Mouse (Mus musculus) stomach, embryonic 15.5 days (tissue): ENCODE data around the gene Gdpd4. TPM values are rescaled to one million over a fixed set of nuclear protein-coding genes. Genes with fewer than 3 reads are reported as not detected.

Source experiments
- ATAC-seq: fragments of 200-750 bp; cut with Nextera tagmentation; 2 replicates; pipeline ENCODE4 v1.8.0; 2017; ENCODE audit warnings: low read depth, moderate number of reproducible peaks, moderate TSS enrichment; ENCODE audit not compliant: insufficient read depth, low FRiP score
- H3K27ac ChIP-seq: fragments of 300-500 bp; sonication (generic); 2 replicates; pipeline ENCODE4 v1.5.1; 2015; ENCODE audit warnings: mild to moderate bottlenecking, inconsistent platforms
- H3K27me3 ChIP-seq: fragments of 300-500 bp; sonication (generic); replicated peaks from 2 replicates; pipeline ENCODE4 v1.6.1; 2015; ENCODE audit warnings: inconsistent platforms
- H3K36me3 ChIP-seq: fragments of 300-500 bp; sonication (generic); 2 replicates; pipeline ENCODE4 v1.6.1; 2015; ENCODE audit warnings: inconsistent platforms
- H3K4me1 ChIP-seq: fragments of 300-500 bp; sonication (generic); 2 replicates; pipeline ENCODE4 v1.6.1; 2015; ENCODE audit warnings: inconsistent platforms
- H3K4me2 ChIP-seq: fragments of 300-500 bp; sonication (generic); 2 replicates; pipeline ENCODE4 v1.6.1; 2015; ENCODE audit warnings: mild to moderate bottlenecking, inconsistent platforms
- H3K4me3 ChIP-seq: fragments of 300-500 bp; sonication (generic); replicated peaks from 2 replicates; pipeline ENCODE4 v1.5.1; 2015; ENCODE audit warnings: inconsistent platforms
- H3K9ac ChIP-seq: fragments of 300-500 bp; sonication (generic); 2 replicates; pipeline ENCODE4 v1.6.1; 2015; ENCODE audit warnings: inconsistent platforms
- H3K9me3 ChIP-seq: fragments of 300-500 bp; sonication (generic); 2 replicates; pipeline ENCODE4 v1.6.1; 2016; ENCODE audit warnings: inconsistent platforms
- WGBS: fragments of 180-500 bp; shearing (Covaris S2); methylation state at CpG from one replicate; pipeline ENCODE4 v1.1.7; 2015; 5-methylcytosine and 5-hydroxymethylcytosine counted together
- polyA plus RNA-seq: library from polyadenylated mRNA; unstranded; fragments of >200 nt; fragmentation: Nextera tagmentation; extraction: Ambion mirVana; gene quantifications from 2 replicates; pipeline ENCODE4 v1.2.1, GENCODE M21; 2015

Gene Gdpd4
- polyA plus RNA-seq, 1 experiment from 2014 or later: not detected

- Histone ChIP-seq H3K27me3 (no peaks in the 10 kb centered on the region), H3K4me2 (no peak overlapping the region), H3K36me3 (no peaks in the 10 kb centered on the region), H3K4me1 (no peaks in the 10 kb centered on the region), H3K9ac (no peak overlapping the region), H3K27ac (no peak overlapping the region), H3K9me3 (no peaks in the 10 kb centered on the region), H3K4me3 (no peak overlapping the region)
- peak; percentile 71 for ATAC-seq
- 65% methylated on average over 7 of the region's 7 CpGs for WGBS
Measured at GRCm38 (mm10) chr7:98002617-98003016, 82.9 kb downstream of the Gdpd4 start.

- H3K4me2 ChIP-seq: peak overlapping the region; percentile 11; the same call in 1 of the 2 replicates
- no peak overlapping the region for H3K4me3 ChIP-seq
- ATAC-seq: peak; percentile 31; the same call in 1 of the 2 replicates
- no peaks in the 10 kb centered on the region for H3K4me1 ChIP-seq
- 0 out of 2 replicates have a peak overlapping the region, but pooled peaks have one; percentile 3 for H3K27ac ChIP-seq
- no peaks in the 10 kb centered on the region for H3K27me3 ChIP-seq
- H3K9ac ChIP-seq: no peak overlapping the region
- no peaks in the 10 kb centered on the region for H3K9me3 ChIP-seq
- H3K36me3 ChIP-seq: no peaks in the 10 kb centered on the region
- WGBS: 37% methylated on average over 9 of the region's 9 CpGs
Measured at GRCm38 (mm10) chr7:98048101-98048824, 128.5 kb downstream of the Gdpd4 start.

- H3K4me1 ChIP-seq: no peaks in the 10 kb centered on the region
Measured at GRCm38 (mm10) chr7:98051980-98052379, 132.2 kb downstream of the Gdpd4 start.

GRCm38 (mm10) chr7:98054461-98054860 is 134.7 kb downstream of the Gdpd4 start:
- Histone ChIP-seq H3K36me3 (no peaks in the 10 kb centered on the region), H3K9ac (no peak overlapping the region), H3K4me3 (no peak overlapping the region), H3K4me1 (no peaks in the 10 kb centered on the region), H3K27ac (no peak overlapping the region), H3K4me2 (no peak overlapping the region), H3K27me3 (no peaks in the 10 kb centered on the region), H3K9me3 (no peaks in the 10 kb centered on the region)
- 80% methylated on average over 9 of the region's 9 CpGs for WGBS
- no peak for ATAC-seq

More at GRCm38 (mm10) chr7:98051980-98052379, 132.2 kb downstream of the Gdpd4 start:
- H3K4me3 ChIP-seq: no peak overlapping the region
- no peaks in the 10 kb centered on the region for H3K9me3 ChIP-seq
- no peaks in the 10 kb centered on the region for H3K27me3 ChIP-seq
- H3K4me2 ChIP-seq: no peak overlapping the region
- no peak for ATAC-seq
- no peak overlapping the region for H3K27ac ChIP-seq
- no peak overlapping the region for H3K9ac ChIP-seq
- H3K36me3 ChIP-seq: no peaks in the 10 kb centered on the region
- 18% methylated on average over 8 of the region's 8 CpGs for WGBS

GRCm38 (mm10) chr7:98054942-98055341 is 135.2 kb downstream of the Gdpd4 start:
- H3K27ac ChIP-seq: no peak overlapping the region
- H3K9me3 ChIP-seq: no peaks in the 10 kb centered on the region
- no peaks in the 10 kb centered on the region for H3K4me1 ChIP-seq
- H3K36me3 ChIP-seq: no peaks in the 10 kb centered on the region
- H3K27me3 ChIP-seq: no peaks in the 10 kb centered on the region
- 84% methylated on average over 8 of the region's 8 CpGs for WGBS
- no peak overlapping the region for H3K4me3 ChIP-seq
- H3K4me2 ChIP-seq: no peak overlapping the region
- no peak overlapping the region for H3K9ac ChIP-seq
- no peak for ATAC-seq

- WGBS: 77% methylated on average over 11 of the region's 11 CpGs
- no peak for ATAC-seq
- H3K9ac ChIP-seq: no peak overlapping the region
Measured at GRCm38 (mm10) chr7:98066229-98066628, 146.5 kb downstream of the Gdpd4 start.

GRCm38 (mm10) chr7:98071620-98072019 is 151.9 kb downstream of the Gdpd4 start:
- 29% methylated on average over 5 of the region's 5 CpGs for WGBS
- H3K4me2 ChIP-seq: no peak overlapping the region
- no peaks in the 10 kb centered on the region for H3K36me3 ChIP-seq

More at GRCm38 (mm10) chr7:98066229-98066628, 146.5 kb downstream of the Gdpd4 start:
- Histone ChIP-seq H3K27me3 (no peaks in the 10 kb centered on the region), H3K4me1 (no peaks in the 10 kb centered on the region), H3K9me3 (no peaks in the 10 kb centered on the region), H3K4me2 (no peak overlapping the region), H3K27ac (no peak overlapping the region), H3K4me3 (no peak overlapping the region), H3K36me3 (no peaks in the 10 kb centered on the region)

GRCm38 (mm10) chr7:98077453-98077852 is 157.7 kb downstream of the Gdpd4 start:
- Histone ChIP-seq H3K4me1 (no peaks in the 10 kb centered on the region), H3K9me3 (no peaks in the 10 kb centered on the region), H3K36me3 (peaks cover 2% of the 10 kb centered on the region; the same call in 1 of the 2 replicates), H3K27ac (no peak overlapping the region), H3K27me3 (no peaks in the 10 kb centered on the region), H3K4me2 (no peak overlapping the region), H3K9ac (no peak overlapping the region), H3K4me3 (no peak overlapping the region)
- 88% methylated on average over 11 of the region's 11 CpGs for WGBS
- ATAC-seq: no peak

More at GRCm38 (mm10) chr7:98071620-98072019, 151.9 kb downstream of the Gdpd4 start:
- Histone ChIP-seq H3K4me1 (no peaks in the 10 kb centered on the region), H3K9me3 (no peaks in the 10 kb centered on the region), H3K9ac (no peak overlapping the region), H3K4me3 (no peak overlapping the region), H3K27me3 (no peaks in the 10 kb centered on the region), H3K27ac (no peak overlapping the region)
- ATAC-seq: 0 out of 2 replicates have a peak, but pooled peaks have one; percentile 42

- 29% methylated on average over 5 of the region's 5 CpGs for WGBS
Measured at GRCm38 (mm10) chr7:98082376-98082775, 162.6 kb downstream of the Gdpd4 start.

GRCm38 (mm10) chr7:98084541-98085293 is 165.0 kb downstream of the Gdpd4 start:
- no peak for ATAC-seq
- no peaks in the 10 kb centered on the region for H3K27me3 ChIP-seq
- WGBS: 27% methylated on average over 12 of the region's 12 CpGs
- no peaks in the 10 kb centered on the region for H3K9me3 ChIP-seq
- H3K4me3 ChIP-seq: no peak overlapping the region
- H3K4me1 ChIP-seq: peaks cover 10% of the 10 kb centered on the region; the same call in 1 of the 2 replicates
- H3K4me2 ChIP-seq: no peak overlapping the region
- no peaks in the 10 kb centered on the region for H3K36me3 ChIP-seq
- H3K9ac ChIP-seq: no peak overlapping the region
- peak overlapping the region; percentile 11; the same call in 1 of the 2 replicates for H3K27ac ChIP-seq

More at GRCm38 (mm10) chr7:98082376-98082775, 162.6 kb downstream of the Gdpd4 start:
- Histone ChIP-seq H3K9me3 (no peaks in the 10 kb centered on the region), H3K36me3 (peaks cover 2% of the 10 kb centered on the region; the same call in 1 of the 2 replicates), H3K4me2 (no peak overlapping the region), H3K27me3 (no peaks in the 10 kb centered on the region), H3K4me3 (no peak overlapping the region), H3K27ac (no peak overlapping the region), H3K4me1 (peaks cover 10% of the 10 kb centered on the region; the same call in 1 of the 2 replicates), H3K9ac (no peak overlapping the region)
- no peak; the same call in 1 of the 2 replicates for ATAC-seq

- Histone ChIP-seq H3K4me1 (peaks cover 10% of the 10 kb centered on the region; the same call in 1 of the 2 replicates), H3K9ac (no peak overlapping the region), H3K27me3 (no peaks in the 10 kb centered on the region), H3K36me3 (no peaks in the 10 kb centered on the region), H3K4me3 (no peak overlapping the region), H3K4me2 (no peak overlapping the region), H3K27ac (no peak overlapping the region), H3K9me3 (no peaks in the 10 kb centered on the region)
- 75% methylated on average over 7 of the region's 7 CpGs for whole genome bisulfite sequencing
- no peak for ATAC-seq
Measured at GRCm38 (mm10) chr7:98085314-98085713, 165.6 kb downstream of the Gdpd4 start.

GRCm38 (mm10) chr7:98086346-98086745 is 166.6 kb downstream of the Gdpd4 start:
- peaks cover 10% of the 10 kb centered on the region; the same call in 1 of the 2 replicates for H3K4me1 ChIP-seq
- no peak overlapping the region for H3K27ac ChIP-seq
- no peak overlapping the region for H3K9ac ChIP-seq
- no peak for ATAC-seq
- WGBS: 40% methylated on average over 2 of the region's 2 CpGs
- no peaks in the 10 kb centered on the region for H3K36me3 ChIP-seq
- no peaks in the 10 kb centered on the region for H3K27me3 ChIP-seq
- no peak overlapping the region for H3K4me3 ChIP-seq
- no peaks in the 10 kb centered on the region for H3K9me3 ChIP-seq
- H3K4me2 ChIP-seq: no peak overlapping the region
